Mouse (Mus musculus): Measurements from ENCODE around the gene Gpi1. TPM values are rescaled to one million over a fixed set of nuclear protein-coding genes. Genes with fewer than 3 reads are reported as not detected.

The Gpi1 gene
- total and polyA plus RNA-seq, 3 experiments = 278 to 693 (median 332) TPM

DNA sequence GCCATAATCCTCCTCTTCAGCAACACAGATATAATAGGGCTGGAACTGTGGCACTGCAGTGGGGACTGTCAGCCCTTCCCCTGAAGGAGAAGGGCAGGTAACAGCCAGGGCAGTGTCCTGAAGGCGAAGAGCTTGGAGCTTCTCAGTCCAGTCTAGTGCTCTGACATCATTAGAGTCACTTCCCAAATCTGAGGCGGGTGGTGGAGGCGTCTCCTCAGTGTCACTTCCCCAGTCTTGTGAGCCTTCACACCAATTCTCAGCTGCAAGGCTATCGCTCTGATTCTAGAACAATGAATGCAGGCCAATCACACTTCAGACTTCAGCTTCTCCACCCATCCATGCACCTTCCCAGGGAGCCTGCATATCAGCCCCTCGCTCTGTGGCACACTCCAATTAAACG is 37.3 kb downstream of the Gpi1 start:
- dilution Hi-C loops (cut with MboI; ENCODE audit: extremely low pct_ligation_motif_present, extremely low pct_unique_long_range_greater_than_20kb, low sequenced_read_pairs) = no loop called here
- DNase-seq (ENCODE audit: extremely low read depth) = no peak

DNA sequence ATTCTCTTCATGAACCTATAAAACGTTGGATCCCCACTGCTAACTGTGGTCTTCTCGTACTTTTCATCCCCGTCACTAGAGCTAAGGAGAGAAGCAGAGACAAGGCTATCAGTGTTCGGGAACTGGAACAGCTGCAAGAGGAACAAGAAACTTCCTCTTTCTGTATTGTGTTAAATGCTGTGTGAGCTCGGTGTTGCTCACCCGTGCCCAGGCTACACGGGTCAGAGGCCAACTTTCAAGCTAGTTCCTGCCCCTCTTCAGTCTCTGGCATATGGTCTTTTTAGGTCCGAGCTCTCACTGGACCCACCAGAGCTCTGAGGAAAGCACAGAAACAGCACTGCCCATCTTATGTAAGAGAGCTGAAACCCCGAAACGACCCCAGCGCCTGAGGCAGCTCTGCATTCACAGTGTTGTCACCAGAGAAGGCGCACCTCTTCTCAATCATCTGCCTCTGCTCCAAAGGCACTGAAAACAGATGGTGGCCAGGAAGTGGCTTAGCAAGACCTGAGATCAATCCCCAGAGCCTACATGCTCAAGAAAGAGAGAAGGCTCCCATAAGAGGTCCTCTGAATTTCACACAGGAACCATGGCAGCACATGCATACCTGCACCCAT is 40.7 kb downstream of the Gpi1 start:
- in situ Hi-C loops (cut with MboI; ENCODE audit: low pct_ligation_motif_present, low pct_unique_long_range_greater_than_20kb, low sequenced_read_pairs) (no loop called here), dilution Hi-C loops (cut with MboI; ENCODE audit: extremely low pct_ligation_motif_present, extremely low pct_unique_long_range_greater_than_20kb, low sequenced_read_pairs) (no loop called here)
- H3K36me3 ChIP-seq (replicated peaks in 1 of 2; ENCODE audit: control insufficient read depth in 1 of 2, insufficient read depth in 1 of 2, low read length in 1 of 2) = peaks cover 57 to 74% of the 10 kb centered on the region in 2 experiments
- H3K9ac ChIP-seq (ENCODE audit: insufficient read depth, low read depth) = no peak overlapping the region
- peaks cover 0 to 20% of the 10 kb centered on the region in 2 experiments; a peak in 2 of 4 replicates for H3K4me1 ChIP-seq (ENCODE audit: control insufficient read depth in 1 of 2, insufficient read depth in 2 of 2)
- no peaks in the 10 kb centered on the region for H3K79me2 ChIP-seq (replicated peaks; ENCODE audit: control insufficient read depth, extremely low read depth, insufficient read depth, poor library complexity, severe bottlenecking)
- no peak overlapping the region for H3K4me2 ChIP-seq (ENCODE audit: insufficient read depth, low read depth, poor library complexity, severe bottlenecking)
- H3K9me3 ChIP-seq (replicated peaks; ENCODE audit: low read length) = no peaks in the 10 kb centered on the region
- 0 out of 2 replicates have a peak overlapping the region, but pooled peaks have one; percentile 10 for H3K27ac ChIP-seq (ENCODE audit: insufficient read depth, low read depth)
- DNase-seq (ENCODE audit: extremely low read depth) = peak; percentile 43
- no peaks in the 10 kb centered on the region for H3K27me3 ChIP-seq (replicated peaks)
- H3K4me3 ChIP-seq (replicated peaks in 1 of 3; ENCODE audit: low read depth in 2 of 3, low read length in 2 of 3, poor library complexity in 1 of 3) = no peak overlapping the region
- no peak for TF ChIP-seq E2F4 (IDR thresholded peaks at IDR 0.05; ENCODE audit: insufficient replicate concordance, low read depth, low read length)
- TF ChIP-seq USF2 (conservative IDR thresholded peaks at IDR 0.05; ENCODE audit: low read depth, low read length) = no peak
- no peak for TF ChIP-seq PAX5 (IDR thresholded peaks at IDR 0.05; ENCODE audit: low read length)
- TF ChIP-seq ZNF384 (IDR thresholded peaks at IDR 0.05; ENCODE audit: low read depth, low read length) = no peak
- no peak for TF ChIP-seq JUND (conservative IDR thresholded peaks at IDR 0.05; ENCODE audit: low read depth, low read length)
- no peak for TF ChIP-seq EP300 (IDR thresholded peaks at IDR 0.05; ENCODE audit: low read length)
- no peak for TF ChIP-seq ETS1 (conservative IDR thresholded peaks at IDR 0.05; ENCODE audit: low read depth, low read length)
- no peak for TF ChIP-seq USF1 (IDR thresholded peaks at IDR 0.05; ENCODE audit: low read depth, low read length)
- TF ChIP-seq SIN3A (IDR thresholded peaks at IDR 0.05; ENCODE audit: low read length) = no peak
- no peak for TF ChIP-seq ZMIZ1 (IDR thresholded peaks at IDR 0.05; ENCODE audit: low read depth, low read length)
- TF ChIP-seq MAFK (IDR thresholded peaks at IDR 0.05; ENCODE audit: insufficient replicate concordance, low read length) = no peak
- no peak for TF ChIP-seq ZC3H11A (IDR thresholded peaks at IDR 0.05; ENCODE audit: low read depth, low read length)
- no peak for TF ChIP-seq IRF4 (IDR thresholded peaks at IDR 0.05; ENCODE audit: low read depth, low read length)

More for the DNA sequence above, 37.3 kb downstream of the Gpi1 start:
- in situ Hi-C loops (cut with MboI; ENCODE audit: low pct_ligation_motif_present, low pct_unique_long_range_greater_than_20kb, low sequenced_read_pairs) = no loop called here
- no peak overlapping the region for H3K27ac ChIP-seq (ENCODE audit: insufficient read depth, low read depth)
- peaks cover 35 to 51% of the 10 kb centered on the region in 2 experiments for H3K36me3 ChIP-seq (replicated peaks in 1 of 2; ENCODE audit: control insufficient read depth in 1 of 2, insufficient read depth in 1 of 2, low read length in 1 of 2)
- TF ChIP-seq CHD1 (IDR thresholded peaks at IDR 0.05; ENCODE audit: low read depth, low read length) = no peak
- no peak for TF ChIP-seq ZC3H11A (IDR thresholded peaks at IDR 0.05; ENCODE audit: low read depth, low read length)
- no peak for TF ChIP-seq JUND (conservative IDR thresholded peaks at IDR 0.05; ENCODE audit: low read depth, low read length)
- TF ChIP-seq MYC (IDR thresholded peaks at IDR 0.05; ENCODE audit: low read depth, low read length) = no peak
- no peak for TF ChIP-seq MAFK (IDR thresholded peaks at IDR 0.05; ENCODE audit: insufficient replicate concordance, low read length)
- TF ChIP-seq MEF2A (IDR thresholded peaks at IDR 0.05; ENCODE audit: borderline replicate concordance, low read depth, low read length) = no peak
- no peak for TF ChIP-seq NRF1 (IDR thresholded peaks at IDR 0.05; ENCODE audit: low read depth, low read length)
- no peak for TF ChIP-seq ZNF384 (IDR thresholded peaks at IDR 0.05; ENCODE audit: low read depth, low read length)
- TF ChIP-seq USF2 (conservative IDR thresholded peaks at IDR 0.05; ENCODE audit: low read depth, low read length) = no peak
- TF ChIP-seq EP300 (IDR thresholded peaks at IDR 0.05; ENCODE audit: low read length) = no peak
- no peak for TF ChIP-seq UBTF (IDR thresholded peaks at IDR 0.05; ENCODE audit: low read depth, low read length)
- TF ChIP-seq USF1 (IDR thresholded peaks at IDR 0.05; ENCODE audit: low read depth, low read length) = no peak
- TF ChIP-seq IRF4 (IDR thresholded peaks at IDR 0.05; ENCODE audit: low read depth, low read length) = no peak
- no peak for TF ChIP-seq RAD21 (IDR thresholded peaks at IDR 0.05; ENCODE audit: low read depth, low read length)
- no peak for TF ChIP-seq KAT2A (IDR thresholded peaks at IDR 0.05; ENCODE audit: insufficient replicate concordance, low read length)
- TF ChIP-seq PAX5 (IDR thresholded peaks at IDR 0.05; ENCODE audit: low read length) = no peak
- no peak for TF ChIP-seq GABPA (IDR thresholded peaks at IDR 0.05; ENCODE audit: insufficient replicate concordance, low read depth, low read length)
- TF ChIP-seq SMC3 (IDR thresholded peaks at IDR 0.05; ENCODE audit: low read depth, low read length) = no peak
- no peak for TF ChIP-seq RCOR1 (conservative IDR thresholded peaks at IDR 0.05; ENCODE audit: low read depth, low read length)
- H3K9me3 ChIP-seq (replicated peaks; ENCODE audit: low read length) = no peaks in the 10 kb centered on the region
- no peaks in the 10 kb centered on the region for H3K27me3 ChIP-seq (replicated peaks)
- H3K4me3 ChIP-seq (replicated peaks in 1 of 3; ENCODE audit: low read depth in 2 of 3, low read length in 2 of 3, poor library complexity in 1 of 3) = no peak overlapping the region
- H3K79me2 ChIP-seq (replicated peaks; ENCODE audit: control insufficient read depth, extremely low read depth, insufficient read depth, poor library complexity, severe bottlenecking) = 0 out of 2 replicates have a peak, but pooled peaks cover 8% of the 10 kb centered on the region
- no peak overlapping the region for H3K4me2 ChIP-seq (ENCODE audit: insufficient read depth, low read depth, poor library complexity, severe bottlenecking)
- no peak overlapping the region for H3K9ac ChIP-seq (ENCODE audit: insufficient read depth, low read depth)
- peaks cover 2 to 31% of the 10 kb centered on the region in 2 experiments; a peak in 3 of 4 replicates for H3K4me1 ChIP-seq (ENCODE audit: control insufficient read depth in 1 of 2, insufficient read depth in 2 of 2)
